Mouse (Mus musculus) kidney, postnatal 0 days (tissue): ENCODE measurements around the gene H1foo. TPM values are rescaled to one million over a fixed set of nuclear protein-coding genes. Genes with fewer than 3 reads are reported as not detected.
A peak's percentile ranks its signal among the peaks of the same experiment; 100 is the strongest.

Source experiments
- ATAC-seq: fragments of 200-750 bp; cut with Nextera tagmentation; replicated peaks from 2 replicates; pipeline ENCODE4 v1.8.0; 2017; ENCODE audit warnings: low read depth, moderate number of reproducible peaks, moderate TSS enrichment, moderate library complexity; ENCODE audit not compliant: low FRiP score
- DNase-seq: peaks from one replicate; pipeline ENCODE4 v3.0.0-alpha.2; 2016; ENCODE audit warnings: low spot score
- H3K27ac ChIP-seq: fragments of 300-500 bp; sonication (generic); 2 replicates; pipeline ENCODE4 v1.5.1; 2014; ENCODE audit warnings: mild to moderate bottlenecking
- H3K27me3 ChIP-seq: fragments of 300-500 bp; sonication (generic); 2 replicates; pipeline ENCODE4 v1.6.1; 2014; ENCODE audit warnings: low read length, mixed read lengths; ENCODE audit not compliant: insufficient read depth
- H3K36me3 ChIP-seq: fragments of 300-500 bp; sonication (generic); 2 replicates; pipeline ENCODE4 v1.6.1; 2014; ENCODE audit warnings: low read length, mixed read lengths; ENCODE audit not compliant: insufficient read depth
- H3K4me1 ChIP-seq: fragments of 300-500 bp; sonication (generic); replicated peaks from 2 replicates; pipeline ENCODE4 v1.6.1; 2014; ENCODE audit warnings: antibody characterized with exemption, low read length, mixed read lengths; ENCODE audit not compliant: insufficient read depth
- H3K4me2 ChIP-seq: fragments of 300-500 bp; sonication (generic); 2 replicates; pipeline ENCODE4 v1.6.1; 2014; ENCODE audit warnings: mild to moderate bottlenecking, low read length, moderate library complexity, mixed read lengths
- H3K4me3 ChIP-seq: fragments of 300-500 bp; sonication (generic); replicated peaks from 2 replicates; pipeline ENCODE4 v1.5.1; 2014; ENCODE audit warnings: low read depth, low read length
- H3K9ac ChIP-seq: fragments of 300-500 bp; sonication (generic); 2 replicates; pipeline ENCODE4 v1.6.1; 2014; ENCODE audit warnings: low read depth, low read length
- H3K9me3 ChIP-seq: fragments of 300-500 bp; sonication (generic); replicated peaks from 2 replicates; pipeline ENCODE4 v1.6.1; 2016; ENCODE audit warnings: low read length, inconsistent platforms, mixed read lengths
- CTCF ChIP-seq: IDR thresholded peaks from 2 replicates; pipeline ENCODE4 v1.5.1; 2016; ENCODE audit warnings: antibody characterized with exemption, low read depth, mild to moderate bottlenecking, moderate library complexity
- WGBS: fragments of 180-500 bp; shearing (Covaris S2); extraction: QIAGEN DNeasy Blood & Tissue Kit; methylation state at CpG from one replicate; pipeline ENCODE4 v1.1.7; 2014; 5-methylcytosine and 5-hydroxymethylcytosine counted together
- polyA plus RNA-seq: library from polyadenylated mRNA; unstranded; fragments of >200 nt; fragmentation: Nextera tagmentation; extraction: Ambion mirVana; gene quantifications from 2 replicates; pipeline ENCODE4 v1.2.1, GENCODE M21; 2015

The H1foo gene
- polyA plus RNA-seq, 1 experiment from 2014 or later: not detected

GRCm38 (mm10) chr6:115990056-115990455 lies 45.3 kb downstream of the H1foo start:
- 67% methylated on average over 3 of the region's 3 CpGs for WGBS
- DNase-seq (no peak), ATAC-seq (no peak)
- TF ChIP-seq CTCF: no peak
- Histone ChIP-seq H3K27ac (no peak overlapping the region), H3K4me1 (peaks cover 47% of the 10 kb centered on the region), H3K4me2 (peak overlapping the region; percentile 82), H3K36me3 (no peaks in the 10 kb centered on the region), H3K4me3 (peak overlapping the region; percentile 70; the same call in 1 of the 2 replicates), H3K9me3 (no peaks in the 10 kb centered on the region), H3K9ac (0 out of 2 replicates have a peak overlapping the region, but pooled peaks have one; percentile 83), H3K27me3 (no peaks in the 10 kb centered on the region; the same call in 1 of the 2 replicates)

GRCm38 (mm10) chr6:115990479-115990878 lies 45.7 kb downstream of the H1foo start:
- 71% methylated on average over 9 of the region's 9 CpGs for WGBS
- peak overlapping the region; percentile 82 for H3K4me2 ChIP-seq
- TF ChIP-seq CTCF: no peak
- DNase-seq: no peak
- peak overlapping the region; percentile 83 for H3K9ac ChIP-seq
- H3K4me1 ChIP-seq: peaks cover 43% of the 10 kb centered on the region
- no peaks in the 10 kb centered on the region; the same call in 1 of the 2 replicates for H3K27me3 ChIP-seq
- peak overlapping the region; percentile 70 for H3K4me3 ChIP-seq
- H3K9me3 ChIP-seq: no peaks in the 10 kb centered on the region
- no peak for ATAC-seq
- no peak overlapping the region for H3K27ac ChIP-seq
- H3K36me3 ChIP-seq: no peaks in the 10 kb centered on the region

GRCm38 (mm10) chr6:115991108-115991880 lies 46.6 kb downstream of the H1foo start:
- no peak for TF ChIP-seq CTCF
- no peaks in the 10 kb centered on the region for H3K36me3 ChIP-seq
- ATAC-seq: peak; percentile 19; the same call in 1 of the 2 replicates
- H3K9me3 ChIP-seq: no peaks in the 10 kb centered on the region
- peak overlapping the region; percentile 79 for H3K27ac ChIP-seq
- WGBS: 23% methylated on average over 13 of the region's 13 CpGs
- peak overlapping the region; percentile 82 for H3K4me2 ChIP-seq
- H3K4me3 ChIP-seq: peak overlapping the region; percentile 70
- peaks cover 41% of the 10 kb centered on the region for H3K4me1 ChIP-seq
- peak overlapping the region; percentile 83 for H3K9ac ChIP-seq
- DNase-seq: no peak
- no peaks in the 10 kb centered on the region; the same call in 1 of the 2 replicates for H3K27me3 ChIP-seq

DNA sequence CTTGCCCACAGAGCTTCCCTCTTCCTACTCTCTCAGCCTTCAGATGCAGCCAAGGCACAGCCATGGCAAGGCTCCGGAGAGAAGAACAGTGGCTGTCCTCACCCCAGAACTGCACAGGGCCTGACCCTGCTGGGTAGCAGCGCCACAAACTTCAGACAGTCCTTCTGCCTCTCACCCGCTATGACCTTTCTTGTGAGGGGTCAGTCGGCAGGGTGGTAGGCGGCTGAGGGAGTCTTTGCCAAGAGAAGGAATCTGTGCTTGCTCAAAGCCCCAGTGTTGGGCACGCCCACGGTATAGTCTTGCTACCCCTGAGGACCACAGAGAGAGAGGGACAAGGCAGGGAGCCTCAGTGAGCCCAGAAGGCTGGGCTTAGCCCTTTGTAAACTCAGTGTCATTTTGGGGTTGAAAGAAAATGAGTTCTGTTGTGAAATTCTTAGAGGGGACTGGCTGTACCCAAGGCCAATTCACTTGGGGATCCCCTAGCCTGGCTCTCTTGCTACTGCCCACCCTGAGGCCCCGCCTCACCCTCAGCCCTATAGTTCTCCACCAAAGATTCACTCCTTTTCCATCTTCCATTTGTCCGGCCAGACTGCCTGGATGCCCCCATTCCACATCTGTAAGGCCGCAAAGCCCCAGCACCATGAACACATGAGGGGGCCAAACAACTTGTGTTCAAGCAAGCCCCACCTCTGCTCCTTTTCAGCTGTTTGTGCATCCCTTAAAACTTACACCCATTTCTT lies 47.3 kb downstream of the H1foo start:
- Histone ChIP-seq H3K4me3 (peak overlapping the region; percentile 70), H3K36me3 (no peaks in the 10 kb centered on the region), H3K27me3 (no peaks in the 10 kb centered on the region; the same call in 1 of the 2 replicates), H3K4me2 (peak overlapping the region; percentile 82), H3K27ac (peak overlapping the region; percentile 79; the same call in 1 of the 2 replicates), H3K9ac (peak overlapping the region; percentile 83), H3K9me3 (no peaks in the 10 kb centered on the region), H3K4me1 (peaks cover 34% of the 10 kb centered on the region)
- no peak for TF ChIP-seq CTCF
- WGBS: 30% methylated on average over 10 of the region's 10 CpGs
- ATAC-seq: no peak
- no peak for DNase-seq

DNA sequence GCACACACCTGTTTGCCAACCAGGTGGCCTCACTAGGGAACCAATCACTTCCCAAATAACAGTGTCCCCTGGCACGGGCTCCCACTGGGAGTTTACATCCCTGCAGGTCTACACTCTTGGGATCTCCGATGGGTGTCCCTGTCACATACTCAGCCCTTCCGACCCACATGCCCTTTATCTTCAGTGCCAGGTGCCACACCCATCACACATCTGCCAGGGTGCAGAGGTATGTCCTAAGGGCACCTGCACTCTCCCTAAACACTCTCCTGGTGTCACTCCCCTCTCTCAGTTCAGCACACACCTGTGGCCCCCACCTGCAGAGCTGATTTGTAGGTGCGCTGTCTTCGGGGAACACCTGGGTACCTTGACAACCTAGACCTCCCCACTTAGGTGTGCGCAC lies 48.2 kb downstream of the H1foo start:
- WGBS: 48% methylated on average over 6 of the region's 6 CpGs
- no peak for ATAC-seq
- peak overlapping the region; percentile 70 for H3K4me3 ChIP-seq

GRCm38 (mm10) chr6:115993463-115994145 lies 48.9 kb downstream of the H1foo start:
- DNase-seq: no peak
- Histone ChIP-seq H3K9me3 (no peaks in the 10 kb centered on the region), H3K27me3 (no peaks in the 10 kb centered on the region; the same call in 1 of the 2 replicates), H3K4me1 (peaks cover 37% of the 10 kb centered on the region), H3K4me2 (peak overlapping the region; percentile 82), H3K9ac (peak overlapping the region; percentile 83), H3K27ac (peak overlapping the region; percentile 94), H3K4me3 (peak overlapping the region; percentile 70), H3K36me3 (no peaks in the 10 kb centered on the region)
- no peak for TF ChIP-seq CTCF
- no peak for ATAC-seq
- 1% methylated on average over 86 of the region's 86 CpGs for WGBS

More for the DNA sequence above, 48.2 kb downstream of the H1foo start:
- H3K9me3 ChIP-seq: no peaks in the 10 kb centered on the region
- no peaks in the 10 kb centered on the region for H3K36me3 ChIP-seq
- no peaks in the 10 kb centered on the region; the same call in 1 of the 2 replicates for H3K27me3 ChIP-seq
- H3K27ac ChIP-seq: peak overlapping the region; percentile 94; the same call in 1 of the 2 replicates
- TF ChIP-seq CTCF: no peak
- H3K4me2 ChIP-seq: peak overlapping the region; percentile 82
- H3K4me1 ChIP-seq: peaks cover 36% of the 10 kb centered on the region
- peak overlapping the region; percentile 83 for H3K9ac ChIP-seq
- DNase-seq: no peak
